Mouse (Mus musculus) forebrain, embryonic 11.5 days (tissue): ENCODE results near the gene Arcn1. TPM values are rescaled to one million over a fixed set of nuclear protein-coding genes. Genes with fewer than 3 reads are reported as not detected.

Source experiments
- ATAC-seq: fragments of 200-750 bp; cut with Nextera tagmentation; replicated peaks from 2 replicates; pipeline ENCODE4 v1.8.0; 2017; ENCODE audit warnings: moderate TSS enrichment; ENCODE audit not compliant: low FRiP score
- DNase-seq: peaks from one replicate; pipeline ENCODE4 v3.0.0-alpha.2; 2017; ENCODE audit warnings: low spot score
- H3K27ac ChIP-seq: fragments of 300-500 bp; sonication (generic); 2 replicates; pipeline ENCODE4 v1.5.1; 2014; ENCODE audit warnings: low read depth, low read length
- H3K27me3 ChIP-seq: fragments of 300-500 bp; sonication (generic); 2 replicates; pipeline ENCODE4 v1.6.1; 2014; ENCODE audit warnings: mild to moderate bottlenecking, low read length, mixed read lengths; ENCODE audit not compliant: control insufficient read depth, insufficient read depth
- H3K36me3 ChIP-seq: fragments of 300-500 bp; sonication (generic); 2 replicates; pipeline ENCODE4 v1.6.1; 2014; ENCODE audit warnings: mild to moderate bottlenecking, low read length, moderate library complexity, mixed read lengths; ENCODE audit not compliant: control insufficient read depth, insufficient read depth
- H3K4me1 ChIP-seq: fragments of 300-500 bp; sonication (generic); replicated peaks from 2 replicates; pipeline ENCODE4 v1.6.1; 2014; ENCODE audit warnings: low read length, mixed read lengths; ENCODE audit not compliant: control insufficient read depth, insufficient read depth
- H3K4me2 ChIP-seq: fragments of 300-500 bp; sonication (generic); 2 replicates; pipeline ENCODE4 v1.6.1; 2014; ENCODE audit warnings: low read depth, mild to moderate bottlenecking, low read length, moderate library complexity, mixed read lengths; ENCODE audit not compliant: severe bottlenecking
- H3K4me3 ChIP-seq: fragments of 300-500 bp; sonication (generic); 2 replicates; pipeline ENCODE4 v1.5.1; 2014; ENCODE audit warnings: low read depth, low read length
- H3K9ac ChIP-seq: fragments of 300-500 bp; sonication (generic); 2 replicates; pipeline ENCODE4 v1.6.1; 2014; ENCODE audit warnings: low read length
- H3K9me3 ChIP-seq: fragments of 300-500 bp; sonication (generic); 2 replicates; pipeline ENCODE4 v1.6.1; 2016; ENCODE audit warnings: low read length, mixed read lengths; ENCODE audit not compliant: control insufficient read depth
- WGBS: fragments of 180-500 bp; shearing (Covaris S2); extraction: QIAGEN DNeasy Blood & Tissue Kit; methylation state at CpG from one replicate; pipeline ENCODE4 v1.1.7; 2014; 5-methylcytosine and 5-hydroxymethylcytosine counted together
- polyA plus RNA-seq: library from polyadenylated mRNA; unstranded; fragments of >200 nt; fragmentation: Nextera tagmentation; extraction: Ambion mirVana; gene quantifications from 2 replicates; pipeline ENCODE4 v1.2.1, GENCODE M21; 2014

Arcn1 gene
- polyA plus RNA-seq, 1 experiment from 2014 or later = 185 TPM

GRCm38 (mm10) chr9:44719632-44720357 lies 47.9 kb downstream of the Arcn1 start:
- H3K36me3 ChIP-seq = no peaks in the 10 kb centered on the region; the same call in 1 of the 2 replicates
- peak overlapping the region; percentile 58 for H3K4me2 ChIP-seq
- ATAC-seq = no peak
- WGBS = 84% methylated on average over 8 of the region's 8 CpGs
- H3K27me3 ChIP-seq = no peaks in the 10 kb centered on the region
- no peak for DNase-seq
- no peaks in the 10 kb centered on the region for H3K9me3 ChIP-seq
- H3K4me1 ChIP-seq = peaks cover 22% of the 10 kb centered on the region; the same call in 1 of the 2 replicates
- peak overlapping the region; percentile 91 for H3K9ac ChIP-seq
- peak overlapping the region; percentile 65 for H3K4me3 ChIP-seq
- H3K27ac ChIP-seq = no peak overlapping the region

GRCm38 (mm10) chr9:44718937-44719631 lies 48.6 kb downstream of the Arcn1 start:
- Histone ChIP-seq H3K9ac (no peak overlapping the region), H3K4me3 (no peak overlapping the region), H3K4me2 (no peak overlapping the region), H3K36me3 (no peaks in the 10 kb centered on the region; the same call in 1 of the 2 replicates), H3K27me3 (no peaks in the 10 kb centered on the region), H3K9me3 (no peaks in the 10 kb centered on the region), H3K4me1 (peaks cover 21% of the 10 kb centered on the region; the same call in 1 of the 2 replicates), H3K27ac (no peak overlapping the region)
- WGBS = 87% methylated on average over 12 of the region's 12 CpGs
- DNase-seq (no peak), ATAC-seq (no peak)

GRCm38 (mm10) chr9:44717822-44718242 lies 49.8 kb downstream of the Arcn1 start:
- Histone ChIP-seq H3K36me3 (no peaks in the 10 kb centered on the region; the same call in 1 of the 2 replicates), H3K4me3 (no peak overlapping the region), H3K9me3 (no peaks in the 10 kb centered on the region), H3K9ac (no peak overlapping the region), H3K27ac (no peak overlapping the region), H3K4me2 (no peak overlapping the region), H3K4me1 (peaks cover 19% of the 10 kb centered on the region; the same call in 1 of the 2 replicates), H3K27me3 (no peaks in the 10 kb centered on the region)
- ATAC-seq = no peak
- 91% methylated on average over 10 of the region's 10 CpGs for WGBS
- no peak for DNase-seq

- no peak for ATAC-seq
- Histone ChIP-seq H3K4me1 (peaks cover 19% of the 10 kb centered on the region; the same call in 1 of the 2 replicates), H3K9ac (no peak overlapping the region), H3K27me3 (no peaks in the 10 kb centered on the region), H3K9me3 (no peaks in the 10 kb centered on the region), H3K4me3 (no peak overlapping the region), H3K4me2 (no peak overlapping the region), H3K27ac (no peak overlapping the region), H3K36me3 (no peaks in the 10 kb centered on the region; the same call in 1 of the 2 replicates)
- 83% methylated on average over 6 of the region's 6 CpGs for WGBS
- DNase-seq = no peak
Measured at GRCm38 (mm10) chr9:44716997-44717821, 50.4 kb downstream of the Arcn1 start.

GRCm38 (mm10) chr9:44715705-44716362 lies 51.8 kb downstream of the Arcn1 start:
- no peaks in the 10 kb centered on the region; the same call in 1 of the 2 replicates for H3K36me3 ChIP-seq
- WGBS = 95% methylated on average over 29 of the region's 29 CpGs

GRCm38 (mm10) chr9:44715109-44715508 lies 52.5 kb downstream of the Arcn1 start:
- Histone ChIP-seq H3K4me1 (peaks cover 10% of the 10 kb centered on the region; the same call in 1 of the 2 replicates), H3K36me3 (no peaks in the 10 kb centered on the region; the same call in 1 of the 2 replicates), H3K9ac (no peak overlapping the region), H3K27ac (no peak overlapping the region), H3K4me2 (no peak overlapping the region), H3K9me3 (no peaks in the 10 kb centered on the region), H3K4me3 (no peak overlapping the region), H3K27me3 (no peaks in the 10 kb centered on the region)
- WGBS = 88% methylated on average over 17 of the region's 17 CpGs
- ATAC-seq = no peak
- no peak for DNase-seq

More at GRCm38 (mm10) chr9:44715705-44716362, 51.8 kb downstream of the Arcn1 start:
- H3K4me3 ChIP-seq = no peak overlapping the region
- ATAC-seq (no peak), DNase-seq (no peak)
- no peaks in the 10 kb centered on the region for H3K9me3 ChIP-seq
- H3K27ac ChIP-seq = no peak overlapping the region
- no peak overlapping the region for H3K4me2 ChIP-seq
- H3K4me1 ChIP-seq = peaks cover 15% of the 10 kb centered on the region; the same call in 1 of the 2 replicates
- no peaks in the 10 kb centered on the region for H3K27me3 ChIP-seq
- H3K9ac ChIP-seq = no peak overlapping the region

GRCm38 (mm10) chr9:44713574-44713973 lies 54.1 kb downstream of the Arcn1 start:
- ATAC-seq (no peak), DNase-seq (no peak)
- Histone ChIP-seq H3K4me3 (no peak overlapping the region), H3K27ac (no peak overlapping the region), H3K9ac (no peak overlapping the region), H3K9me3 (no peaks in the 10 kb centered on the region), H3K4me2 (no peak overlapping the region), H3K27me3 (no peaks in the 10 kb centered on the region), H3K4me1 (peaks cover 8% of the 10 kb centered on the region), H3K36me3 (no peaks in the 10 kb centered on the region; the same call in 1 of the 2 replicates)
- WGBS = 64% methylated on average over 2 of the region's 2 CpGs

- no peak for ATAC-seq
- Histone ChIP-seq H3K9me3 (no peaks in the 10 kb centered on the region), H3K4me3 (no peak overlapping the region), H3K9ac (no peak overlapping the region), H3K4me1 (peaks cover 8% of the 10 kb centered on the region), H3K36me3 (no peaks in the 10 kb centered on the region; the same call in 1 of the 2 replicates), H3K27me3 (no peaks in the 10 kb centered on the region), H3K27ac (no peak overlapping the region), H3K4me2 (no peak overlapping the region)
- DNase-seq = no peak
- 85% methylated on average over 6 of the region's 6 CpGs for WGBS
Measured at GRCm38 (mm10) chr9:44713080-44713479, 54.6 kb downstream of the Arcn1 start.
